Mouse (Mus musculus) MEL (cell line): ENCODE data around the gene Casp3. TPM values are rescaled to one million over a fixed set of nuclear protein-coding genes. Genes with fewer than 3 reads are reported as not detected.

Source experiments
- DNase-seq: peaks from one replicate; pipeline ENCODE4 v3.0.0; 2011; ENCODE audit warnings: low read depth, low spot score
- H3K27ac ChIP-seq: 2 replicates; pipeline ENCODE4 v1.5.1; 2012; ENCODE audit warnings: low read depth, mild to moderate bottlenecking, control low read depth, low read length, moderate library complexity; ENCODE audit not compliant: control insufficient read depth
- H3K27me3 ChIP-seq, 2 experiments: fragments of 150-350 bp in 1 of 2; sonication (generic) in 1 of 2; 2 replicates each; pipeline ENCODE4 v1.6.1; 2012; ENCODE audit warnings: low read length in 2 of 2, mild to moderate bottlenecking in 2 of 2, improper control_type of control experiment in 1 of 2, moderate library complexity in 1 of 2; ENCODE audit not compliant: insufficient read depth in 2 of 2, control insufficient read depth in 1 of 2
- H3K36me3 ChIP-seq, 2 experiments: 2 replicates each; pipeline ENCODE4 v1.6.1; 2012 to 2014; ENCODE audit warnings: low read length in 2 of 2, improper control_type of control experiment in 1 of 2, inconsistent platforms in 1 of 2, mild to moderate bottlenecking in 1 of 2; ENCODE audit not compliant: insufficient read depth in 2 of 2, control insufficient read depth in 1 of 2
- H3K4me1 ChIP-seq, 2 experiments: fragments of 150-350 bp in 1 of 2; sonication (generic) in 1 of 2; 2 replicates each; pipeline ENCODE4 v1.6.1; 2012; ENCODE audit warnings: low read length in 2 of 2, improper control_type of control experiment in 1 of 2, mild to moderate bottlenecking in 1 of 2; ENCODE audit not compliant: insufficient read depth in 2 of 2, control insufficient read depth in 1 of 2
- H3K4me3 ChIP-seq, 2 experiments: fragments of 150-350 bp in 1 of 2; sonication (generic) in 1 of 2; 2 replicates each; pipeline ENCODE4 v1.5.1; 2012; ENCODE audit warnings: low read depth in 2 of 2, low read length in 2 of 2, mild to moderate bottlenecking in 2 of 2, moderate library complexity in 2 of 2, control low read depth in 1 of 2, improper control_type of control experiment in 1 of 2; ENCODE audit not compliant: control insufficient read depth in 1 of 2, insufficient read depth in 1 of 2
- H3K79me2 ChIP-seq: 2 replicates; pipeline ENCODE4 v1.6.1; 2012; ENCODE audit warnings: mild to moderate bottlenecking, low read length, moderate library complexity; ENCODE audit not compliant: control insufficient read depth, poor library complexity, insufficient read depth
- H3K9ac ChIP-seq: 2 replicates; pipeline ENCODE4 v1.6.1; 2012; ENCODE audit warnings: low read depth, mild to moderate bottlenecking, control low read depth, low read length, moderate library complexity; ENCODE audit not compliant: control insufficient read depth, poor library complexity, severe bottlenecking
- H3K9me3 ChIP-seq: fragments of 150-350 bp; sonication (generic); replicated peaks from 2 replicates; pipeline ENCODE4 v1.6.1; 2012; ENCODE audit warnings: mild to moderate bottlenecking, low read length, improper control_type of control experiment, moderate library complexity; ENCODE audit not compliant: insufficient read depth
- CHD1 ChIP-seq: IDR thresholded peaks from 2 replicates; pipeline ENCODE4 v1.6.1; 2012; ENCODE audit warnings: low read depth, mild to moderate bottlenecking, inconsistent platforms, low read length, improper control_type of control experiment
- CHD2 ChIP-seq: IDR thresholded peaks from 2 replicates; pipeline ENCODE4 v1.6.1; 2011; ENCODE audit warnings: low read length, improper control_type of control experiment
- CTCF ChIP-seq, 3 experiments: IDR thresholded peaks in 2 of 3; conservative IDR thresholded peaks in 1 of 3; 2 replicates each; pipeline ENCODE4 v1.5.1; 2011 to 2012; ENCODE audit warnings: low read length in 3 of 3, low read depth in 2 of 3, mild to moderate bottlenecking in 2 of 3, improper control_type of control experiment in 1 of 3, inconsistent platforms in 1 of 3, mixed read lengths in 1 of 3, moderate library complexity in 1 of 3; ENCODE audit not compliant: control insufficient read depth in 1 of 3, insufficient read depth in 1 of 3, poor library complexity in 1 of 3, severe bottlenecking in 1 of 3
- ETS1 ChIP-seq: IDR thresholded peaks from 2 replicates; pipeline ENCODE4 v1.6.1; 2012; ENCODE audit warnings: low read depth, mild to moderate bottlenecking, inconsistent platforms, low read length, improper control_type of control experiment, moderate library complexity
- HCFC1 ChIP-seq: IDR thresholded peaks from 2 replicates; pipeline ENCODE4 v1.6.1; 2012; ENCODE audit warnings: low read depth, mild to moderate bottlenecking, inconsistent platforms, low read length, improper control_type of control experiment, moderate library complexity
- JUND ChIP-seq: IDR thresholded peaks from 2 replicates; pipeline ENCODE4 v1.6.1; 2011; ENCODE audit warnings: low read depth, mild to moderate bottlenecking, improper control_type of control experiment, low read length
- KAT2A ChIP-seq: conservative IDR thresholded peaks from 2 replicates; pipeline ENCODE4 v1.6.1; 2012; ENCODE audit warnings: low read depth, low read length, improper control_type of control experiment, inconsistent platforms
- MAX ChIP-seq: IDR thresholded peaks from 2 replicates; pipeline ENCODE4 v1.6.1; 2011; ENCODE audit warnings: low read length, improper control_type of control experiment
- MYB ChIP-seq: IDR thresholded peaks from 2 replicates; pipeline ENCODE4 v1.6.1; 2011; ENCODE audit warnings: mild to moderate bottlenecking, low read depth, low read length, improper control_type of control experiment
- POLR2A ChIP-seq, 2 experiments: IDR thresholded peaks; 2 replicates each; pipeline ENCODE4 v1.6.1; 2011 to 2012; ENCODE audit warnings: low read length in 2 of 2, mild to moderate bottlenecking in 2 of 2, control low read depth in 1 of 2, improper control_type of control experiment in 1 of 2, low read depth in 1 of 2, moderate library complexity in 1 of 2; ENCODE audit not compliant: control insufficient read depth in 1 of 2, insufficient read depth in 1 of 2, poor library complexity in 1 of 2
- POLR2AphosphoS5 ChIP-seq: IDR thresholded peaks from 2 replicates; pipeline ENCODE4 v1.6.1; 2012; ENCODE audit warnings: low read depth, borderline replicate concordance, mild to moderate bottlenecking, inconsistent platforms, low read length, moderate library complexity, mixed read lengths
- RAD21 ChIP-seq: IDR thresholded peaks from 2 replicates; pipeline ENCODE4 v1.6.1; 2011; ENCODE audit warnings: mild to moderate bottlenecking, low read depth, low read length, improper control_type of control experiment
- RCOR1 ChIP-seq: IDR thresholded peaks from 2 replicates; pipeline ENCODE4 v1.6.1; 2012; ENCODE audit warnings: low read depth, mild to moderate bottlenecking, inconsistent platforms, low read length, improper control_type of control experiment
- SIN3A ChIP-seq: IDR thresholded peaks from 2 replicates; pipeline ENCODE4 v1.6.1; 2012; ENCODE audit warnings: low read length, improper control_type of control experiment, inconsistent platforms
- SMC3 ChIP-seq: IDR thresholded peaks from 2 replicates; pipeline ENCODE4 v1.6.1; 2011; ENCODE audit warnings: low read depth, low read length, improper control_type of control experiment
- UBTF ChIP-seq: IDR thresholded peaks from 2 replicates; pipeline ENCODE4 v1.6.1; 2012; ENCODE audit warnings: low read depth, mild to moderate bottlenecking, inconsistent platforms, low read length, improper control_type of control experiment, moderate library complexity, borderline replicate concordance; ENCODE audit not compliant: insufficient read depth
- USF2 ChIP-seq, 2 experiments: IDR thresholded peaks; 2 replicates each; pipeline ENCODE4 v1.6.1; 2011 to 2012; ENCODE audit warnings: improper control_type of control experiment in 2 of 2, low read length in 2 of 2, borderline replicate concordance in 1 of 2, inconsistent platforms in 1 of 2, low read depth in 1 of 2, mild to moderate bottlenecking in 1 of 2; ENCODE audit not compliant: insufficient read depth in 1 of 2
- ZMIZ1 ChIP-seq: IDR thresholded peaks from 2 replicates; pipeline ENCODE4 v1.6.1; 2012; ENCODE audit warnings: low read depth, mild to moderate bottlenecking, inconsistent platforms, low read length, improper control_type of control experiment, moderate library complexity
- ZNF384 ChIP-seq: IDR thresholded peaks from 2 replicates; pipeline ENCODE4 v1.6.1; 2012; ENCODE audit warnings: low read depth, mild to moderate bottlenecking, inconsistent platforms, low read length, improper control_type of control experiment
- polyA plus RNA-seq, 2 experiments: library from polyadenylated mRNA; stranded (reverse) in 1 of 2; unstranded in 1 of 2; fragments of >175 nt in 1 of 2; fragments of >200 nt in 1 of 2; gene quantifications; 2 replicates each; pipeline versions ENCODE4 v1.2.1 to v1.2.4; 2012; ENCODE audit warnings: low replicate concordance in 2 of 2, low read depth in 1 of 2; ENCODE audit not compliant: insufficient read length in 2 of 2, insufficient read depth in 1 of 2, missing spikeins in 1 of 2
- total RNA-seq: library from RNA; depleted of rRNA; stranded (reverse); fragments of 300-350 nt; gene quantifications from 2 replicates; pipeline ENCODE4 v1.2.3, GENCODE M21; 2012

Casp3 gene
- total and polyA plus RNA-seq, 3 experiments = 74.7 to 185 (median 157) TPM

DNA sequence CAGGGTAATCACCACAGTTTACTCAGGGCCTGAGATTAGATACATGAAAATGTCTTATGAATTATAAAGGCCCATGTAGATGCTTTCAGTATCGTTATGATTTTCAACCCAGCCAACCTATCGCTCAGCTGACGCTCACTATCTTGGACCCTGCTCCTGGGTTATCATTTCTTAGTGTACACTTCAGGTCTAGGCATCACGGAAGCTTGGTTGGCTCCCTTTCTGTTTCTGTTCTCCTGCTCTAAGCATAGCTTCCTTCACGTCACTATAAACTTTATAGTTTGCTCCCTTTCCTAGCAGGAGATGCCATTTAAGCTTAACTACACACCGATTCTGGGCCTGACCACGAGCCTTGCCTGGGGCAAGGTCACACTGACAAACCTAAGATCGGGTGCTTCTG lies 5.5 kb upstream of the Casp3 start:
- Histone ChIP-seq H3K9me3 (no peaks in the 10 kb centered on the region), H3K4me3 (no peak overlapping the region), H3K36me3 (peaks cover 2 to 11% of the 10 kb centered on the region in 2 experiments), H3K27me3 (no peaks in the 10 kb centered on the region), H3K79me2 (no peaks in the 10 kb centered on the region; the same call in 1 of the 2 replicates), H3K4me1 (peaks cover 0 to 9% of the 10 kb centered on the region in 2 experiments; a peak in 2 of 4 replicates), H3K27ac (no peak overlapping the region), H3K9ac (no peak overlapping the region)
- no peak for DNase-seq
- TF ChIP-seq HCFC1 (no peak), SIN3A (no peak), RCOR1 (no peak), USF2 (IDR thresholded peaks at IDR 0.05; ENCODE audit: borderline replicate concordance in 1 of 2, insufficient read depth in 1 of 2, low read depth in 1 of 2, low read length in 2 of 2) (no peak), RAD21 (no peak)

DNA sequence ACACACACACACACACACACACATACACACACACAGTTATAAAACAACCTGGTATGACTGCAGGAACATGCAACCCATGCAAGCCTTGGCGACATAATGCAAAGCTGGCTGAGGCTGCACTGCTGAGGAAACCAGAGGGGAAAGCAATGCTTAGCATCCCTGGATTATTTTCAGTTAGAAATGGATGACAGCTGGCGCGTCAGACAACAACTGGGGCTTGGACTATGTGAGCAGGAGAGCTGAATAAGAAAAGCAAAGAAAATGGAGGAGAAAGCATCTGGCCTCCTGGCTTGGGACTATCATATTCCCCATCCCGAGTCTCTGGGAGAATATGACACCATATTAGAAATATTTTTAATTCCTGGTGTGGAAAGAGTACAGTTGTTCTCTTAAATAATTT lies 4.2 kb upstream of the Casp3 start:
- H3K27ac ChIP-seq = no peak overlapping the region
- H3K9me3 ChIP-seq = no peaks in the 10 kb centered on the region
- H3K4me3 ChIP-seq = no peak overlapping the region
- DNase-seq = no peak
- H3K4me1 ChIP-seq = peaks cover 0 to 9% of the 10 kb centered on the region in 2 experiments; a peak in 2 of 4 replicates
- H3K79me2 ChIP-seq = peaks cover 6% of the 10 kb centered on the region
- H3K9ac ChIP-seq = no peak overlapping the region
- H3K36me3 ChIP-seq = peaks cover 2 to 11% of the 10 kb centered on the region in 2 experiments; a peak in 3 of 4 replicates
- no peaks in the 10 kb centered on the region for H3K27me3 ChIP-seq
- no peak for TF ChIP-seq SMC3
- no peak for TF ChIP-seq ETS1
- no peak for TF ChIP-seq CHD1
- no peak for TF ChIP-seq MYB
- TF ChIP-seq CHD2 = no peak
- TF ChIP-seq MAX = no peak
- TF ChIP-seq CTCF (IDR thresholded peaks at IDR 0.05 in 2 of 3, conservative IDR thresholded peaks at IDR 0.05 in 1 of 3; ENCODE audit: control insufficient read depth in 1 of 3, insufficient read depth in 1 of 3, low read depth in 2 of 3, low read length in 3 of 3, poor library complexity in 1 of 3, severe bottlenecking in 1 of 3) = no peak
- no peak for TF ChIP-seq JUND
- no peak for TF ChIP-seq ZNF384
- TF ChIP-seq POLR2AphosphoS5 = no peak
- no peak for TF ChIP-seq ZMIZ1
- TF ChIP-seq POLR2A (IDR thresholded peaks at IDR 0.05; ENCODE audit: control insufficient read depth in 1 of 2, insufficient read depth in 1 of 2, low read depth in 1 of 2, low read length in 2 of 2, poor library complexity in 1 of 2) = no peak
- no peak for TF ChIP-seq KAT2A
- no peak for TF ChIP-seq UBTF
